In genomic region chr5:122899777-122900557, GRCm38 (mm10) we compare ENCODE assay signal across 8 mouse cellular contexts. TPM values are rescaled to one million over a fixed set of nuclear protein-coding genes. Genes with fewer than 3 reads are reported as not detected.
A peak's percentile ranks its signal among the peaks of the same experiment; 100 is the strongest.
DNase-seq lines count a peak whose midpoint lies in the region; ATAC-seq and TF ChIP-seq lines count a peak whose summit lies in the region.

No protein-coding gene starts in this region.

- no peaks in the 10 kb centered on the region for H3K9me3 ChIP-seq in embryonic facial prominence, embryonic 12.5 days
- H3K9me3 ChIP-seq in limb, embryonic 11.5 days (ENCODE audit: control insufficient read depth, low read length) = no peaks in the 10 kb centered on the region
- H3K9me3 ChIP-seq in midbrain, embryonic 14.5 days (ENCODE audit: control insufficient read depth, low read length) = no peaks in the 10 kb centered on the region

- under 1% methylated on average over 79 of the region's 120 CpGs for WGBS in embryonic facial prominence, embryonic 12.5 days
- 1% methylated on average over 115 of the region's 120 CpGs for WGBS in kidney, adult 2 months
- 1% methylated on average over 82 of the region's 120 CpGs for WGBS in limb, embryonic 11.5 days
- WGBS in midbrain, embryonic 14.5 days = under 1% methylated on average over 102 of the region's 120 CpGs

- TF ChIP-seq POLR2A in kidney, adult 2 months (IDR thresholded peaks at IDR 0.05; ENCODE audit: low read depth, low read length) = no peak

- peaks cover 21% of the 10 kb centered on the region for H3K4me1 ChIP-seq in embryonic facial prominence, embryonic 12.5 days
- H3K4me1 ChIP-seq in kidney, adult 2 months (ENCODE audit: control insufficient read depth, insufficient read depth, low read length) = no peaks in the 10 kb centered on the region
- peaks cover 20% of the 10 kb centered on the region for H3K4me1 ChIP-seq in limb, embryonic 11.5 days (ENCODE audit: control insufficient read depth, insufficient read depth, low read length)
- peaks cover 25% of the 10 kb centered on the region for H3K4me1 ChIP-seq in midbrain, embryonic 14.5 days (ENCODE audit: control insufficient read depth, insufficient read depth, low read length)

- H3K27me3 ChIP-seq in embryonic facial prominence, embryonic 12.5 days = no peaks in the 10 kb centered on the region
- H3K27me3 ChIP-seq in kidney, adult 2 months (replicated peaks; ENCODE audit: control insufficient read depth, insufficient read depth, low read length) = no peaks in the 10 kb centered on the region
- H3K27me3 ChIP-seq in limb, embryonic 11.5 days (ENCODE audit: control insufficient read depth, insufficient read depth, low read length) = no peaks in the 10 kb centered on the region
- H3K27me3 ChIP-seq in midbrain, embryonic 14.5 days (ENCODE audit: control insufficient read depth, insufficient read depth, low read length) = no peaks in the 10 kb centered on the region

- H3K27ac ChIP-seq in embryonic facial prominence, embryonic 12.5 days = peak overlapping the region; percentile 91
- peak overlapping the region; percentile 31; the same call in 1 of the 2 replicates for H3K27ac ChIP-seq in kidney, adult 2 months (ENCODE audit: insufficient read depth, low read depth, low read length)
- peak overlapping the region; percentile 84 for H3K27ac ChIP-seq in limb, embryonic 11.5 days (replicated peaks; ENCODE audit: low read depth, low read length)
- peak overlapping the region; percentile 98 for H3K27ac ChIP-seq in midbrain, embryonic 14.5 days (replicated peaks; ENCODE audit: low read depth, low read length)

- H3K4me2 ChIP-seq in embryonic facial prominence, embryonic 12.5 days (replicated peaks) = peak overlapping the region; percentile 82
- H3K4me2 ChIP-seq in limb, embryonic 11.5 days (ENCODE audit: low read depth, severe bottlenecking) = peak overlapping the region; percentile 74
- peak overlapping the region; percentile 59 for H3K4me2 ChIP-seq in midbrain, embryonic 14.5 days (ENCODE audit: low read length)

- peak overlapping the region; percentile 92 for H3K9ac ChIP-seq in embryonic facial prominence, embryonic 12.5 days
- H3K9ac ChIP-seq in limb, embryonic 11.5 days (ENCODE audit: low read length) = peak overlapping the region; percentile 91
- peak overlapping the region; percentile 74 for H3K9ac ChIP-seq in midbrain, embryonic 14.5 days (replicated peaks; ENCODE audit: low read length)

- peak; percentile 87 for DNase-seq in 3134 (ENCODE audit: extremely low read depth, insufficient read length, low spot score)
- peak; percentile 95 to 98 for DNase-seq in adrenal gland, postnatal 36 days
- DNase-seq in heart, adult 18-20 months = peak; percentile 90 to 94
- DNase-seq in kidney, adult 2 months = peak; percentile 94
- peak; percentile 95 for DNase-seq in limb, embryonic 11.5 days (ENCODE audit: low spot score)
- DNase-seq in midbrain, embryonic 14.5 days = peak; percentile 97
- peak; percentile 84 for DNase-seq in spleen, adult 12 weeks (ENCODE audit: low spot score)

- peak; percentile 96 for ATAC-seq in embryonic facial prominence, embryonic 12.5 days (ENCODE audit: insufficient number of reproducible peaks, insufficient read depth, low FRiP score, low TSS enrichment)
- peak; percentile 98 for ATAC-seq in limb, embryonic 11.5 days (ENCODE audit: insufficient number of reproducible peaks, low FRiP score, low TSS enrichment, low read depth)
- peak; percentile 96 for ATAC-seq in midbrain, embryonic 14.5 days (ENCODE audit: low FRiP score, low TSS enrichment)

- no peak for TF ChIP-seq CTCF in kidney, adult 2 months (conservative IDR thresholded peaks at IDR 0.05; ENCODE audit: insufficient read depth, insufficient read length, low read depth, low read length)

- H3K36me3 ChIP-seq in embryonic facial prominence, embryonic 12.5 days = no peaks in the 10 kb centered on the region
- no peaks in the 10 kb centered on the region for H3K36me3 ChIP-seq in kidney, adult 2 months (ENCODE audit: control insufficient read depth, insufficient read depth, low read length)
- H3K36me3 ChIP-seq in limb, embryonic 11.5 days (ENCODE audit: control insufficient read depth, insufficient read depth, low read length) = no peaks in the 10 kb centered on the region
- no peaks in the 10 kb centered on the region for H3K36me3 ChIP-seq in midbrain, embryonic 14.5 days (ENCODE audit: control insufficient read depth, insufficient read depth, low read length)

- peak overlapping the region; percentile 72 for H3K4me3 ChIP-seq in embryonic facial prominence, embryonic 12.5 days
- peak overlapping the region; percentile 88 for H3K4me3 ChIP-seq in kidney, adult 2 months (ENCODE audit: insufficient read depth, low read depth, low read length)
- peak overlapping the region; percentile 80 for H3K4me3 ChIP-seq in limb, embryonic 11.5 days (ENCODE audit: low read depth, low read length)
- peak overlapping the region; percentile 89 for H3K4me3 ChIP-seq in midbrain, embryonic 14.5 days (replicated peaks; ENCODE audit: low read depth, low read length)

RNA-seq across cellular contexts. Expression of gene Rnf34, which starts 50.1 kb away (rescaled TPM):
- total RNA-seq in adrenal gland, postnatal 36 days (2021) = 10 to 100 TPM; 22.8 to 28.5 TPM
- polyA plus RNA-seq in embryonic facial prominence, embryonic 12.5 days (2016; fragmentation: Nextera tagmentation; extraction: Ambion mirVana) = 36.7 and 40.7 TPM in 2 replicates
- total RNA-seq in heart, adult 18-20 months (2021) = 10 to 100 TPM; 28.8 to 31.7 TPM
- 12.8 and 13.0 TPM in 2 replicates for polyA plus RNA-seq in kidney, adult 2 months (2012; rRNA removed)
- 56.2 and 57.5 TPM in 2 replicates for polyA plus RNA-seq in limb, embryonic 11.5 days (2014; fragmentation: Nextera tagmentation; extraction: Ambion mirVana)
- 41.2 and 62.7 TPM in 2 replicates for polyA plus RNA-seq in midbrain, embryonic 14.5 days (2014; fragmentation: Nextera tagmentation; extraction: Ambion mirVana)

Comparison
In these comparisons a context has a peak if more than half of its experiments do, and no peak if none do; other contexts are left out.
1. Peak in every context shown above with its lines: DNase-seq, ATAC-seq, H3K4me3 ChIP-seq and H3K27ac ChIP-seq.
2. H3K27ac ChIP-seq: peak in every context shown above with its lines; median percentile 98 in midbrain, embryonic 14.5 days; 91 in embryonic facial prominence, embryonic 12.5 days; 84 in limb, embryonic 11.5 days; 31 in kidney, adult 2 months.